Mouse (Mus musculus) neural tube, embryonic 10.5 days (tissue): ENCODE results near the gene Olfr1254.

Source experiments
- DNase-seq: peaks from one replicate; pipeline ENCODE4 v3.0.0-alpha.2; 2017; ENCODE audit warnings: low spot score; ENCODE audit errors: extremely low spot score

Olfr1254 gene

DNA sequence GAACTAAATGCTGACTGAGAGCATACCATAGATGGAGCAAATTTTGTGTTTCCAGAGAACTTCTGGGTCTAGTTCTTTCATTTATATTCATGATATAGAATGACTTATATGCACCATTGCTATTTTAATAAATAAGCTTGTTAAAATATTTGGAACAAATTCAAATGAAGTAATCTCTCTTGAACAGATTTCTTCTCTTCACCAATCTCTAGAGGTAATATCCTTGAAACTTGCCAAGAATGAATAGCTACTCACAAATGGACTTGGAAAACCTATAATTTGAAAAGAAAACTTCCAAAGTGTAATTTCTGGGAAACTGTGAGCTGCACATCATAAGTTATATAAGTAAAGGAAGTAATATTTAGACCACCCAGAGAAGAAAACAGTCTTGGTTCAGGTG, at the start of gene Olfr1254:
TSS of gene Olfr1254 (minus strand) at position 101 of the 400 bp plus-strand sequence.
- DNase-seq = no peak

DNA sequence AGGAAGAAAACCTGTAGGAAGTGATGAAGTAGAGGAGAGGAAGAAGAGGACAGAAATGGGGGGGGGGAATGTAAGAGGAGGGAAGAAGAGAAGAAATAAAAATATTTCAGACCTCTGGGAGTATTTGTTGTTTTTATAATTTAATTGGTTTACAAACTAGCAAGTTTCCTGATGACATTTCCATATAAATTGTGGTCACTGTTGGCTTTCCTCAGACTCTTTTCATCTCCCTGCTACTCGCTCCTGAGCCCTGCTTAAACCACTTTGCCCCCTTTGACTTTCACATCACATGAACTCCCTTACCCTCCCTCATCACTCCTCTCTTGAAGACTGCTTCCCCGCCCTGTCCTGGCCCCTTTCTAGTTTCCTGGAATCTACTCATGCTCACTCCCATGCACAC, 48.0 kb upstream of the Olfr1254 start, which contains the start of gene Olfr1256:
TSS of gene Olfr1256 (minus strand) at position 101 of the 400 bp plus-strand sequence.
- DNase-seq = no peak

DNA sequence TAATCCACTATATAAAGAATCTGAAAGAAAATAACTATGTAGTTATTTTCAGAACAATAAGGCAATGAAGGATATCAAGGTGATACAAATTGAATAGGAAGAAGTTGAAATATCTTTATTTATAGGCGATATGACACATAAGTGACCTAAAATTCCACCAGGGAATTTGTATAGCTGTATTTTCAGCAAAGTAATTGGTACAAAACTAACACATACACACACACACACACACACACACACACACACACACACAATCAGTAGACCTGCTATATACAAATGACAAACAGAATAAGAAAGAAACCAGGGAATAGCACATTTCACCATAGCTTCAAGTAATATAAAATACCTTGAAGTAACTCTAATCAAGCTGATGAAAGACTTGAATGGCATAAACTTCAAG, 26.8 kb upstream of the Olfr1254 start:
- DNase-seq = no peak

DNA sequence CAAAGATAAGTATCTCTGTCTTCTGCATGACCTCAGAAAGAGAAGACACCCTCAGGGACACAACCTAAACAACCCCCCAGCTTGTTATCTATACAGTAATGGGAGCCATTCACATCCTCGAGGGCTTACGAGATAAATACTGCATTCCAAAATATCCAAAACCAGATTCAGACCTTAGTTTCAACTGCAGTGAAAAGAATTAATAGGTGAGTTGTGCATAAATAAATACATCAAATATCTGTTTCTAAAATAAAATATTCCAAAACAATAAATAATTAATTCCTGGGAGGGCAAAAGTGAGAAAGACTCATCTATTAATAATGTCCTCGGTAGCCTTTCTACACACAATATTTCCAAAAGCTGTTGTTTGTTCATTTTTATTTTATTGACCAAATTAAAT, 18.3 kb upstream of the Olfr1254 start, which contains the start of gene Olfr1255:
TSS of gene Olfr1255 (plus strand) at position 301 of the 400 bp plus-strand sequence.
- DNase-seq = no peak

DNA sequence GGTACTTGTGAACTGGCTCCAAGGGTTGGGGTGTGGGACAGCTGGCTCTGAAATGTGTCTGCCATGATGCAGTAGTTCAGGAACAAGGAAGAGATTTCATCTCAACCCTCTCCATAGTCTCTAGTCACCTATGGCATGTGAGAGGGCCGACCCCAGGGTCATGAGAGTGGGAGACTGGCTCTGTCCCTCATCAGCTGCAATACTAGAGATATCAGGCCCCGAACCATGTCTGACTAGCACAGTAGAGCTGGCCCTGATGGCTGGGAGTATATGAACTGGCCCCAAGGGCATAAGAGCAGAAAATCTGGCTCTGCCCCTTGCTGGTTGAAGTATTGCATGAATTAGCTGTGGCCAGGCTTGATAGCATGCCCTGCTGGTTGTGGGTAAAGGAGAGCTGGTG, 17.3 kb upstream of the Olfr1254 start:
- DNase-seq = no peak

DNA sequence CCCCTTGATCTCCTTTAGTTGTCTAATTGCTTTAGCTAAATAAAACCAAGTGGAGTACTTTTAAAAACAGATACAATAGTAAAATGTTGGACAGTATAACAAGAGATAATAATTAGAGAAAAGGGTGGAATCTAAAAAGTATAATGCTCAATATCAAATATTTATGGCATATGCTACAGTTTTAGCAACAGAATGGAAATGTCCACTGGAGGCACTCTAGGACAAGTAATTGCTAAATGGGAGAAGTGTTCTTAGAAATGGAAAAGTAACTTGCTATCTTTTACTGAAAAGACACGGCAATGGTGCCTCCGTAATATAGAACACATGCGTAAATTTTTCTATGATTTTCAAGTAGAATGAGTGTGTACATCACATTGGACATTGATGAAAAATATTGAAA, 6.2 kb upstream of the Olfr1254 start:
- no peak for DNase-seq

DNA sequence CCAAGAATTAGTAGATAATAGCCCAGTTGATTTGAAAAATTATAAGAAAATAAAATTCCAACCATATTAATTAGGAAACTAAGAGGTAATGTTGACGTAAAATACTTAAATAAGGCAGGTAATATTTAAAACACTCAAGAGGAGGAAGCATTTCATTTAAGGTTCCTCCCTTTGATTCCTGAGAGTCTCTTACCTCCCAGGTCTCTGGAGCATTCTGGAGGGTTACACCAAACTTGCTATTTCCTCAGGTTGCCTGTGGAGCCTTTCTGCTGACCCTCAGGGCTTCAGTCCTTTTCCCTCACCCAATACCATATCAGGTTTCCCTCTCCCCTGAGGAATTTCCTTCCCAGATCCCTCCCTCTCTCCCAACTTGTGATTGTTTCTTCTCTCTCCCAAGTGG, 36.4 kb downstream of the Olfr1254 start, which contains the start of gene Olfr1253:
TSS of gene Olfr1253 (minus strand) at position 101 of the 400 bp plus-strand sequence.
- no peak for DNase-seq
